Mouse (Mus musculus) left cerebral cortex, postnatal 25 days (tissue): ENCODE results near the gene Stk24. TPM values are rescaled to one million over a fixed set of nuclear protein-coding genes. Genes with fewer than 3 reads are reported as not detected.

Source experiments
- DNase-seq, 2 experiments: peaks; one replicate each; pipeline ENCODE4 v3.0.0; 2022; ENCODE audit warnings: low spot score in 2 of 2, mixed read lengths in 1 of 2
- intact Hi-C: fragments of 180-260 bp; cut with DNase I; formaldehyde crosslinking; loops from one replicate; pipeline ENCODE4 v1.15.1; 2025
- total RNA-seq, 2 experiments: library from RNA; stranded (reverse); gene quantifications; 2 replicates each; pipeline ENCODE4 v1.2.3; 2021

Gene Stk24
- total RNA-seq, 2 experiments from 2014 or later, result 58.9 to 65.1 TPM

DNA sequence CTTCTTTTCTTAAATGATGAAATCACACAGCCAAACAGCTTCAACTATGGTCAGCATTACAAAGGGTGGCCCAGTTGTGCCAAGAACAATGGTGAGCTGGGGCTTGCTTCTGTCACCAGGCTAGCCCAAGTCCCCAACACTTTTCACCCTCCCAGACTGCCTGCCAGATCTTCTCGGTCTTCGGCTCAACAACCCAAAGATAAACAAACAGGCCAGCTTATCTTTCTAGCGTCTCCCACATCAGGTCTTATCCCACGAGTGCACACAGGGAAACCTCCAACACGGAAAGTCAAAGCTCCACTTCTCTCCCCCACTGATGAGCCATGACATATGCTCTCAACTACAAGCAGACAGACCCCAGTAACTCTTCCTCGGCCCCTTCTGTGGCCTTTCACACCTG is 24.1 kb downstream of the Stk24 start:
- intact Hi-C loops, result no loop called here
- DNase-seq, result no peak

GRCm38 (mm10) chr14:121353648-121354377 is 26.0 kb downstream of the Stk24 start:
- intact Hi-C loops, result no loop called here
- no peak for DNase-seq

DNA sequence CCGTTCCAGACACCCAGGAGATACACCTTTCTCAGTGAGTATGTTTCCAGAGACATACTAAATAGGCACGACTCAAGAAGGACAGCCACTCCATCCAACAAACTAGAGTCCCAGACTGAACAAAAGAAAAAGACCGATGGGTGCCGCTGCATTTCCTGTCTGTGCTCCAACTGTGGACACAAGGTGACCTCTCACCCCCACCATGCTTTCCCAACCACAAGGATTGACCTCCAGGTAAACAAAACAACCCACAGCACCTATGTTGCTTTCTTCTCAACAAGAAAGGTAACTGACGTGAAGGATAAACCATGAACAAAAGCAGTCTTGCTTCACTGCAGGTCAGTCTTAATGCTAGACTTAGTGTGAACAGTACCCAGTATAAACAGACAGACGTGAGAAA is 27.1 kb downstream of the Stk24 start:
- DNase-seq, result no peak

GRCm38 (mm10) chr14:121351737-121352136 is 28.1 kb downstream of the Stk24 start:
- no peak for DNase-seq
- intact Hi-C loops, result no loop called here

More for the DNA sequence above, 27.1 kb downstream of the Stk24 start:
- intact Hi-C loops, result no loop called here

DNA sequence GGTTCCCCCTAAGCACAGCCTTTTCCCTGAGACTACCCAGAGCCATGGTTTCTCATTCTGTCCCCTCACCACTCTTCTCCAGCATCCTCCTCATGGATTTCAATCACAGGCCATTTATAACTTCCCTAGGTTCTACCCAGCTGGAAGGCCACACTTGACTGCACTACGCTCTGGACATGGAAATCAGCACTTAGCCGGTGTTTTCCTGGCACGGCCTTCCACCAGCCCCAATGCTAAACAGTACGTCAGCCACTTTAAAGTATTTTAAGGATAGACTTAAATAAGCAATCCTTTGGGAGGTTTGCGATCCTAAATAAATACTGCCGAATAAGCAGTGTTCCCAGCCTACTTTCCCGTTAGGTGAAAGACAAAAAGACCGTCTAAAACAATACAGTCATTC is 29.8 kb downstream of the Stk24 start:
- no peak for DNase-seq
- intact Hi-C loops, result no loop called here

DNA sequence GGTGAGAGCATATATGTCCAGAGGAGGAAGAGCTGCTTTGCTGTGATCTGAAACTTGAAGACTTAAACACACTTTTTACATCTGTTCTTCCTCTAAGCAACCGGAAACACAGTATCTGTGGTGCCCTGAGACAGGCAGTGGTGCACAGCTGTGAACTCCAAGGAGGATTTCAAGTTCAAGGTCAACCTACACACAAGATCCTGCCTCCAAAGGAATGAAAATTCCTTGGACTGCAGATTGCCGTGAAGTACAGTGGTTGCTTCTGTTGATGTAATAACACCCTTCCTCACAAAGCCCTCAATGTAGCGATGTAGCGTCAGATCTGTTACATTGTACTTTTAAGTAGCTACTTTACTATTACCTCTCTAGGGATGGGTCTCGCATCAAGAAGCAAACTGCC is 30.5 kb downstream of the Stk24 start:
- intact Hi-C loops, result no loop called here
- DNase-seq, result no peak

GRCm38 (mm10) chr14:121348256-121348655 is 31.6 kb downstream of the Stk24 start:
- intact Hi-C loops, result no loop called here
- no peak for DNase-seq

DNA sequence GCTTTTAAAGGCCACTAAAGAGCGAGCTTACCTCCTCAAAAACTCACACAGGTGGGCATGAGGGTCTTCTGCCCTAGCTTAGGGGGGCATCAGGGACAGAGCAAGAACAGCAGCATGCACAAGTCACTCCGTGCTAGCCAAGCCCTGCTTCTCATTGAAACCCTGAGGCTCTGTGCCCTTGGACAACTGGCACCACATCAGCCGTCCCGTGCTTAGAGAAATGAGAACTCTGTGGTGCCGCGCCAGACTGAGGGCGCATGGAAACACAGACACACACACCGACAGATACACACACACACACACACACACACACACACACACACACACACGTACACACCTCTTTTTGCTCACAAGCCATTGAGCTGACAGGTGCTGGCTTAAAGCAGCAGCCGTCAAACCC is 32.7 kb downstream of the Stk24 start:
- intact Hi-C loops, result no loop called here

GRCm38 (mm10) chr14:121346654-121347053 is 33.2 kb downstream of the Stk24 start:
- intact Hi-C loops, result no loop called here

More for the DNA sequence above, 32.7 kb downstream of the Stk24 start:
- no peak for DNase-seq

DNA sequence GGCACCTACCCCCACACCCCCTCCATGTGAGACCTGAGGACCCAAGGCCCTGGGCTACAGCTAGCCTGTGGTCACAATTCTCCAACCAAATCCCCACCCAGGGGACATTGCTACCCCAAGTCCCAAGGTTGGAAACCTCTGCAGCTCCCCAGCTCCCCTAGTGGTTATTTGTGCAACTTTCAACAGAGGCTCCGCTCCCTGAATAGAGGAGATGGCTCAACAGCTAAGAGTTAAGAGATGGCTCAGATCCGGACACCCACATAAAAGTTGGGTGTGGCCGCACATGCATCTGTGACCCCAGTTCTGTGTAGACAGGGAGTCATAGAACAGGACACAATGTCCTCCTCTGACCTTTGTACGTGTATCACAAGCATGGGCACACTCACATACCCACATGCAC is 33.8 kb downstream of the Stk24 start:
- intact Hi-C loops, result no loop called here
- DNase-seq, result no peak

More at GRCm38 (mm10) chr14:121346654-121347053, 33.2 kb downstream of the Stk24 start:
- DNase-seq, result no peak

GRCm38 (mm10) chr14:121344928-121345327 is 34.9 kb downstream of the Stk24 start:
- DNase-seq, result no peak
- intact Hi-C loops, result no loop called here

DNA sequence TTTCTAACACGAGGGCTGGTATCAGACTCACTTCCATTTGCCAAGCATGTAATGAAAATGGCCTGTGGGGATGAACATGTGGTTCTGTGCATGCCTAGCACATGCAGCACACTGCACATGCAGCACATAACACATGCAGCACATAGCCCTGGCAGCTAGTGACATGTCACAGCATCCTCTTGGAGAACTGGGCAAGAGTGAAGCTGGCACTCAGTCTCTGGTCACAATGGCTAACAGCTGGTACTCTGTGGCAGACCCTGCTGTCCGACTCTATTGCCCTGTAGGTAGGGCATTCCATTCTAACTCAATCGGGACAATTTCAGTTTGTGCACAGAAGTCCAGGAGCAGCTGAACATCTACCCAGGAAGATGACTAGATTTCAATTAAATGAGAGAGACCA is 36.9 kb downstream of the Stk24 start:
- intact Hi-C loops, result no loop called here
- no peak for DNase-seq

DNA sequence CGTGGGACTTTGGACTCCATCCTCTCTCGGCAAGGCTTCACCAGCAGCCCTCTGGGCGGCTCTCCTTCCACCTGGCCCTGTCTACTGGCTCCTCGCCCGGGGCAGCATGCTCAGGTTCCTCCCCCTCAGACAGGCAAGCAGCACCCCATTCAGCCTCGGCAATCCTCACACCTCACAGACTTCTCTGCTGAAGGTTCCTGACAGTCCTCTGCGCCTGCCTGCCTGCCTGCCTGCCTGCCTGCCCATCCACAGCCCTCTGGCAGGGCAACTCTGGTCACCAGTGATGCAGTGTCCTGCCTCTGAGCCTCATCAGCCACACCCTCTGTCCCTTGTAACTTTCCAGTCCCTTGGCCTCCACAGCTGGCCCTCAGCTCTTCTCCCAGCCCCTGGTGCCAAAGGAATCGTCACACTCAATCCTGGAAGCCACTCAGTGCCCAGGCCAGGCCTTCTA is 39.8 kb downstream of the Stk24 start:
- intact Hi-C loops, result no loop called here
- DNase-seq, result no peak

GRCm38 (mm10) chr14:121338819-121339573 is 40.8 kb downstream of the Stk24 start:
- intact Hi-C loops, result no loop called here

DNA sequence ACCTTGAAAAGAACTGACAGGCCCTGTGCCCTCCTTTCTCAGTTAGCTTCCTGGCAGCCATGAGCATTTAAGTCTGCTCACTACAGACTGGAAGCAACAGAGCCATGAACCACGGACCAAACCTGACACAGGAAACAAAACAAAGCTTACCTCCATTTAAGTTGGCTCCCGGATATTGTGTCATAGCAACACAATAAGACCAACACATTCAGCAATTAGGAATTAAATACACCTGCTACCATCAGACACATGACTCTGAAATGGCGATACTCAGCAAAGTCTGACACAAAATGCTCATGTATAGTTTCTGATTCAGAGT is 49.8 kb downstream of the Stk24 start:
- no peak for DNase-seq
- intact Hi-C loops, result no loop called here

More at GRCm38 (mm10) chr14:121338819-121339573, 40.8 kb downstream of the Stk24 start:
- DNase-seq, result no peak

- intact Hi-C loops, result no loop called here
- DNase-seq, result no peak
These were observed 50.3 kb downstream of the Stk24 start for GRCm38 (mm10) chr14:121329401-121330089.

DNA sequence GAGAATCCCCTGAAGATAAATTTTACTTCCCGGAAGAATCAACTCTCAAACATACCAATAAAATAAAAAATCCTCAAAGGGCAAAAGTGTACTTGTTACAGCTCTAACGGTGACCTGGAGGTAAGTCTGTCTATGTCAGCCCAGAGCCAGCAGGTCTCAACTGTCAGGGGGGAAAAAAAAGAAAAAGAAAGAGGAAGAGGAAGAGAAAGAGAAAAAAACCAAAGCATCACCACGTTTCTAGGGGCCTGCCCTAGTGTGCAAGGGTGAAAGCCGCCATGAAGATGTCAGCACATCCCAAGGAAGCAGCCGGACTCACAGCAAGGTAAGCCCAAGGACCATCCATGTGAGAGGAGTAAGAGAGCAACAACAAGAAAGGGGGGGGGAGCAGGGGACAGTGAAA is 50.9 kb downstream of the Stk24 start:
- DNase-seq, result no peak
- intact Hi-C loops, result no loop called here

DNA sequence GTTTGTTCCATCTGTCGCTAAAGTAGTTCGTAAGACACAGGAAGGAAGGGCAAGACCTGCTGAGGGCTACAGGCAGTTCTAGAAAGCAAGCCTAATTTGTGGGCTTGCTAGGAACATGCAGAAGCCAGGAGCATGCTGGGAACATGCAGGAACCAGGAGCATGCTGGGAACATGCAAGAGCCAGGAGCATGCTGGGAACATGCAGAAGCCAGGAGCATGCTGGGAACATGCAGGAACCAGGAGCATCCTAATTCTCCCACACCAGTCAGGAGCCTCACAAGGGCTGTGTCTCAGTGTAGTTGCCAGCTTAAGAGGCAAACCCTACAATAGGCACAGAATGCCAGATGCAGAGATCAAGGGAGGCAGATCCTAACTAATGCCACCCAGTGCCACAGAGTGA is 53.4 kb downstream of the Stk24 start:
- intact Hi-C loops, result no loop called here
- no peak for DNase-seq

DNA sequence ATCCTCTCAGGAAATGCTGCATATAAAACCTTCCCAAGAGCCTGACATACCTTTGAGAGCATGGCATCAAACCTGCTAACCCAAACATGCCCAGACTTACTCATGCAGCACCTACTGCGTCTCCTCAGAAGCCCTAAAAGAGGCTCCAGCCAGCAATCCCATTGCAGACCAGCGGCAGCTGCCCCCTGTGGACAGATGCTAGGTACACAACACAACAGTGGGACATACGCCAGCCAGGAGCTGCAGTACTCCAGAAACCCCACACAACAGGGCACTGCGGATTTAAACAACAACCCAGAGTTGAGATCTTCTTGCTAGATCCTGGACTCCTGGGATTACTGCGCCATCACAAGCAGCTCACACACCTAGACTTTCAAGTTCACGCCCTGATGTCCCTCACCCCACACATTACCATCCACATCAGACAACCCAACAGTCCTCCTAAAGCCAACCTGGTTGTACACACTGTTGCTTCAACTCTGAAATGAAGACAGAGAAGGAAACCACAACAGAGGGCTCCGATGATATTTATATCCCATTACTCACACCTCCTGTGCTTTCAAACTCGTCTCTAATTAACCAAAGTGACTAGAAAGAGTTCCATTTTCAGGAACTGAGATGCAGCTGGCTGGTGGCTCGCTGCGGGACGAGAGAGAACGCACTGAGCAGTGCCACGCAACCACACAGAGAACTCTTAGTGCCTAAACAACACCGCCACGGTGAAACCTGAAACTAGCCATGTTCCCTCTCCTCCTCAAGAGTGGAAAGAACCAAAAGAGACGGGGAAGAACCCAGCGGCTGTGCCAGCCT is 55.1 kb downstream of the Stk24 start:
- intact Hi-C loops, result loop anchor here (5.0 kb wide), 1 partner anchor 38 kb away; no protein-coding TSS in a partner anchor
- DNase-seq, result peak; percentile 45 to 65

GRCm38 (mm10) chr14:121322641-121323040 is 57.2 kb downstream of the Stk24 start:
- intact Hi-C loops, result loop anchor here (5.0 kb wide), 1 partner anchor 40 kb away; no protein-coding TSS in a partner anchor

More at GRCm38 (mm10) chr14:121322641-121323040, 57.2 kb downstream of the Stk24 start:
- DNase-seq, result peak; percentile 69 to 95
